24 mouse cellular contexts compared by ENCODE assay signal in genomic region chr3:139193917-139194316, GRCm38 (mm10). TPM values are rescaled to one million over a fixed set of nuclear protein-coding genes. Genes with fewer than 3 reads are reported as not detected.
A peak's percentile ranks its signal among the peaks of the same experiment; 100 is the strongest.
DNase-seq lines count a peak whose midpoint lies in the region; ATAC-seq and TF ChIP-seq lines count a peak whose summit lies in the region.
"Had no signal": no experiment of that assay in that cellular context is flagged by ENCODE, and none has a peak within 500 bp of the region (broad histone marks: within the 10 kb centered on the region; RNA-seq: fewer than 3 reads in every experiment).

No protein-coding gene starts in this region.

- in situ Hi-C loops in Patski (cut with MboI; ENCODE audit: low pct_unique_long_range_greater_than_20kb) = loop anchor here (5.0 to 25.0 kb wide), 6 partner anchors 117 to 1007 kb away; partner anchors contain the start of genes 4930579F01Rik and Rap1gds1

- TF ChIP-seq CTCF in hindbrain, postnatal 0 days (IDR thresholded peaks at IDR 0.05; ENCODE audit: low read depth) = peak; percentile 19; the same call in 1 of the 2 replicates
- peak; percentile 56 for TF ChIP-seq CTCF in midbrain, postnatal 0 days (IDR thresholded peaks at IDR 0.05)
- peak; percentile 24 for TF ChIP-seq CTCF in Patski (IDR thresholded peaks at IDR 0.05)

- H3K9ac ChIP-seq in hindbrain, postnatal 0 days (replicated peaks; ENCODE audit: low read length) = no peak overlapping the region
- no peak overlapping the region for H3K9ac ChIP-seq in hindbrain, embryonic 16.5 days (ENCODE audit: low read depth, low read length)
- H3K9ac ChIP-seq in midbrain, postnatal 0 days (replicated peaks; ENCODE audit: low read length, poor library complexity, severe bottlenecking) = no peak overlapping the region
- H3K9ac ChIP-seq: embryonic facial prominence, embryonic 12.5 days; forebrain, embryonic 13.5 days; limb, embryonic 12.5 days; liver, embryonic 12.5 days; lung, embryonic 15.5 days; midbrain, embryonic 12.5 days had no signal

- H3K27ac ChIP-seq in hindbrain, postnatal 0 days = no peak overlapping the region
- no peak overlapping the region for H3K27ac ChIP-seq in hindbrain, embryonic 16.5 days (ENCODE audit: low read depth, low read length)
- H3K27ac ChIP-seq in midbrain, postnatal 0 days (ENCODE audit: low read depth, low read length) = no peak overlapping the region
- no peak overlapping the region for H3K27ac ChIP-seq in midbrain, embryonic 10.5 days (replicated peaks)
- H3K27ac ChIP-seq: embryonic facial prominence, embryonic 12.5 days; forebrain, embryonic 13.5 days; limb, embryonic 12.5 days; liver, embryonic 12.5 days; lung, embryonic 15.5 days; midbrain, embryonic 12.5 days had no signal

- H3K4me1 ChIP-seq in hindbrain, postnatal 0 days (ENCODE audit: insufficient read depth, low read length) = no peaks in the 10 kb centered on the region
- no peaks in the 10 kb centered on the region for H3K4me1 ChIP-seq in hindbrain, embryonic 16.5 days (ENCODE audit: control insufficient read depth, insufficient read depth, low read depth, low read length)
- no peaks in the 10 kb centered on the region for H3K4me1 ChIP-seq in midbrain, postnatal 0 days (ENCODE audit: insufficient read depth, low read length)
- H3K4me1 ChIP-seq in midbrain, embryonic 10.5 days = no peaks in the 10 kb centered on the region
- H3K4me1 ChIP-seq: embryonic facial prominence, embryonic 12.5 days; forebrain, embryonic 13.5 days; limb, embryonic 12.5 days; liver, embryonic 12.5 days; lung, embryonic 15.5 days; midbrain, embryonic 12.5 days had no signal

- no peak overlapping the region for H3K4me2 ChIP-seq in hindbrain, postnatal 0 days (ENCODE audit: low read depth, low read length)
- no peak overlapping the region for H3K4me2 ChIP-seq in hindbrain, embryonic 16.5 days (ENCODE audit: low read length)
- no peak overlapping the region for H3K4me2 ChIP-seq in midbrain, postnatal 0 days (ENCODE audit: low read depth, low read length, poor library complexity, severe bottlenecking)
- H3K4me2 ChIP-seq: embryonic facial prominence, embryonic 12.5 days; forebrain, embryonic 13.5 days; limb, embryonic 12.5 days; liver, embryonic 12.5 days; lung, embryonic 15.5 days; midbrain, embryonic 12.5 days had no signal

- no peaks in the 10 kb centered on the region for H3K36me3 ChIP-seq in hindbrain, postnatal 0 days (ENCODE audit: insufficient read depth, low read length)
- H3K36me3 ChIP-seq in hindbrain, embryonic 16.5 days (ENCODE audit: control insufficient read depth, insufficient read depth, low read length) = no peaks in the 10 kb centered on the region
- no peaks in the 10 kb centered on the region for H3K36me3 ChIP-seq in midbrain, postnatal 0 days (ENCODE audit: insufficient read depth, low read length)
- no peaks in the 10 kb centered on the region for H3K36me3 ChIP-seq in midbrain, embryonic 10.5 days
- H3K36me3 ChIP-seq: embryonic facial prominence, embryonic 12.5 days; limb, embryonic 12.5 days; liver, embryonic 12.5 days; lung, embryonic 15.5 days; midbrain, embryonic 12.5 days had no signal

- H3K27me3 ChIP-seq in hindbrain, postnatal 0 days (ENCODE audit: insufficient read depth, low read length) = no peaks in the 10 kb centered on the region
- H3K27me3 ChIP-seq in hindbrain, embryonic 16.5 days (replicated peaks; ENCODE audit: control insufficient read depth, insufficient read depth, low read length) = no peaks in the 10 kb centered on the region
- no peaks in the 10 kb centered on the region for H3K27me3 ChIP-seq in midbrain, postnatal 0 days (ENCODE audit: insufficient read depth, low read length)
- no peaks in the 10 kb centered on the region for H3K27me3 ChIP-seq in midbrain, embryonic 10.5 days (ENCODE audit: low read depth, poor library complexity, severe bottlenecking)
- peaks cover 16% of the 10 kb centered on the region for H3K27me3 ChIP-seq in Patski
- H3K27me3 ChIP-seq: embryonic facial prominence, embryonic 12.5 days; limb, embryonic 12.5 days; liver, embryonic 12.5 days; lung, embryonic 15.5 days; midbrain, embryonic 12.5 days had no signal

- H3K9me3 ChIP-seq in hindbrain, postnatal 0 days (ENCODE audit: low read length) = no peaks in the 10 kb centered on the region
- no peaks in the 10 kb centered on the region for H3K9me3 ChIP-seq in hindbrain, embryonic 16.5 days (ENCODE audit: control insufficient read depth, low read length)
- H3K9me3 ChIP-seq in midbrain, postnatal 0 days (ENCODE audit: low read length) = no peaks in the 10 kb centered on the region
- H3K9me3 ChIP-seq in midbrain, embryonic 10.5 days (replicated peaks) = no peaks in the 10 kb centered on the region
- H3K9me3 ChIP-seq: embryonic facial prominence, embryonic 12.5 days; forebrain, embryonic 13.5 days; limb, embryonic 12.5 days; liver, embryonic 12.5 days; lung, embryonic 15.5 days; midbrain, embryonic 12.5 days had no signal

- intact Hi-C loops in heart, postnatal 14 days (cut with DNase I) = no loop called here

- POLR2A ChIA-PET in Patski (lab: Charles Lee) = no interaction called here

- H3K4me3 ChIP-seq in hindbrain, postnatal 0 days (ENCODE audit: low read length) = no peak overlapping the region
- H3K4me3 ChIP-seq in hindbrain, embryonic 16.5 days (ENCODE audit: low read length) = no peak overlapping the region
- no peak overlapping the region for H3K4me3 ChIP-seq in midbrain, postnatal 0 days (ENCODE audit: low read depth, low read length)
- no peak overlapping the region for H3K4me3 ChIP-seq in midbrain, embryonic 10.5 days
- H3K4me3 ChIP-seq: embryonic facial prominence, embryonic 12.5 days; erythroblast, embryonic 14.5 days; forebrain, embryonic 13.5 days; limb, embryonic 12.5 days; liver, embryonic 12.5 days; lung, embryonic 15.5 days; midbrain, embryonic 12.5 days; myocyte had no signal

- CTCF ChIA-PET in Patski (lab: Charles Lee) = interaction anchor here (1.2 to 1.6 kb wide), 3 partner anchors 124 to 673 kb away, joined by 3 to 4 read pairs (median 3); no protein-coding TSS in a partner anchor

- peak; percentile 26 for DNase-seq in hindbrain, postnatal 0 days (ENCODE audit: low spot score)
- peak; percentile 14 for DNase-seq in midbrain, postnatal 0 days (ENCODE audit: low spot score)
- DNase-seq in midbrain, embryonic 10.5 days (ENCODE audit: low spot score) = no peak
- DNase-seq in Patski (ENCODE audit: low read depth, low spot score) = no peak
- no peak for DNase-seq in thymus, postnatal 0 days (ENCODE audit: low spot score)
- no peak for DNase-seq in heart, postnatal 14 days
- DNase-seq: heart, postnatal 4 days; kidney, adult 8-10 months; kidney, postnatal 25 days; thymus, postnatal 4 days had no signal

- no peak for ATAC-seq in hindbrain, postnatal 0 days
- no peak for ATAC-seq in hindbrain, embryonic 16.5 days
- no peak for ATAC-seq in midbrain, postnatal 0 days (ENCODE audit: low FRiP score)
- no peak for ATAC-seq in Patski
- ATAC-seq: forebrain, embryonic 13.5 days; inflammation-experienced regulatory T-cells, adult 6 months; liver, embryonic 12.5 days had no signal

RNA-seq across cellular contexts. Expression of gene Stpg2, which starts 11.6 kb away (rescaled TPM):
- not detected in 2 replicates for total RNA-seq in hindbrain, postnatal 0 days (2014; rRNA removed)
- polyA plus RNA-seq in hindbrain, postnatal 0 days (2015; fragmentation: Nextera tagmentation; extraction: Ambion mirVana) = 0.06 and 0.14 TPM in 2 replicates
- not detected in 2 replicates for polyA plus RNA-seq in hindbrain, embryonic 16.5 days (2015; fragmentation: Nextera tagmentation; extraction: Ambion mirVana)
- total RNA-seq in midbrain, postnatal 0 days (2014; rRNA removed) = not detected in 2 replicates
- 0.16 TPM in 1 of 2 replicates, not detected in the other for polyA plus RNA-seq in midbrain, postnatal 0 days (2015; fragmentation: Nextera tagmentation; extraction: Ambion mirVana)
- polyA plus RNA-seq in midbrain, embryonic 10.5 days (2016; fragmentation: Nextera tagmentation; extraction: Ambion mirVana) = 0.06 and 0.11 TPM in 2 replicates
- polyA plus RNA-seq in Patski (2021) = 0.22 TPM
- polyA plus RNA-seq in thymus, postnatal 0 days (2015; fragmentation: Nextera tagmentation; extraction: Ambion mirVana) = not detected in 2 replicates
- not detected for total RNA-seq in heart, postnatal 14 days (2021)
- total RNA-seq: gastrocnemius, adult 8-10 months; granulocyte monocyte progenitor cell, adult 5-6 weeks; heart, postnatal 4 days had no signal
- polyA plus RNA-seq: erythroblast, embryonic 14.5 days; forebrain, embryonic 13.5 days; heart, embryonic 14.5 days; inflammation-experienced regulatory T-cells, adult 6 months; liver, embryonic 12.5 days; lung, embryonic 15.5 days; myocyte; neural tube, embryonic 14.5 days had no signal

Comparison
In these comparisons a context has a peak if more than half of its experiments do, and no peak if none do; other contexts are left out.
1. DNase-seq: peak in hindbrain, postnatal 0 days (single experiment) and midbrain, postnatal 0 days (single experiment); none in midbrain, embryonic 10.5 days (single experiment), Patski (single experiment), thymus, postnatal 0 days (single experiment) and heart, postnatal 14 days (0 of 2).
2. Peak in every context shown above with its lines, with median percentiles within 50 percentile points of each other: CTCF ChIP-seq.